Mouse (Mus musculus): ENCODE results near the gene Dolpp1.

GRCm38 (mm10) chr2:30444006-30444405 is 52.0 kb downstream of the Dolpp1 start:
- TF ChIP-seq CTCF (IDR thresholded peaks at IDR 0.05; ENCODE audit: control insufficient read depth, insufficient read depth, insufficient read length): no peak
- no peak for TF ChIP-seq CEBPB (IDR thresholded peaks at IDR 0.05; ENCODE audit: low read depth)
- no peak for TF ChIP-seq FOSL1 (IDR thresholded peaks at IDR 0.05; ENCODE audit: insufficient read depth, low read length, poor library complexity, severe bottlenecking)
- no peak for TF ChIP-seq MYOD1 (IDR thresholded peaks at IDR 0.05; ENCODE audit: control insufficient read depth, insufficient read length, low read depth)
- no peak for TF ChIP-seq MAX (IDR thresholded peaks at IDR 0.05)
- no peak for TF ChIP-seq USF1 (IDR thresholded peaks at IDR 0.05; ENCODE audit: low read depth)

Measured in C2C12 (cell line).